Mouse (Mus musculus) small intestine, adult 2 months (tissue): ENCODE measurements at regions not wholly inside any gene's neighbourhood (a gene's known extent, or its start where the extent isn't known, plus 50 kb on each side); places are given as distances from the start of the nearest gene placed in this dataset.

Experiments used
- H3K27ac ChIP-seq: fragments of 200-500 bp; 2 replicates; pipeline ENCODE4 v1.5.1; 2012; ENCODE audit warnings: low read depth, low read length, control low read depth, inconsistent platforms; ENCODE audit not compliant: insufficient read depth
- H3K27me3 ChIP-seq: fragments of 200-500 bp; 2 replicates; pipeline ENCODE4 v1.6.1; 2012; ENCODE audit warnings: mild to moderate bottlenecking, moderate library complexity, low read length, inconsistent platforms; ENCODE audit not compliant: control insufficient read depth, insufficient read depth
- H3K36me3 ChIP-seq: fragments of 200-500 bp; 2 replicates; pipeline ENCODE4 v1.6.1; 2012; ENCODE audit warnings: mild to moderate bottlenecking, low read length, control low read depth, inconsistent platforms; ENCODE audit not compliant: control insufficient read depth, insufficient read depth
- H3K4me1 ChIP-seq: fragments of 200-500 bp; 2 replicates; pipeline ENCODE4 v1.6.1; 2012; ENCODE audit warnings: low read length, inconsistent platforms, mixed read lengths; ENCODE audit not compliant: control insufficient read depth, insufficient read depth, insufficient read length
- H3K4me3 ChIP-seq: fragments of 200-500 bp; 2 replicates; pipeline ENCODE4 v1.5.1; 2012; ENCODE audit warnings: low read depth, mild to moderate bottlenecking, control low read depth, inconsistent platforms, low read length, moderate library complexity
- CTCF ChIP-seq: fragments of 200-500 bp; IDR thresholded peaks from 2 replicates; pipeline ENCODE4 v1.5.1; 2012; ENCODE audit warnings: low read depth, mild to moderate bottlenecking, control low read depth, inconsistent platforms, low read length, moderate library complexity, mixed read lengths; ENCODE audit not compliant: insufficient replicate concordance, insufficient read length; ENCODE audit errors: extremely low read depth
- POLR2A ChIP-seq: fragments of 200-500 bp; IDR thresholded peaks from 2 replicates; pipeline ENCODE4 v1.6.1; 2012; ENCODE audit warnings: low read depth, mild to moderate bottlenecking, control low read depth, inconsistent platforms, low read length, moderate library complexity
- WGBS: fragments of 180-500 bp; shearing (Covaris S2); methylation state at CpG from one replicate; pipeline ENCODE4 v1.1.7; 2018; 5-methylcytosine and 5-hydroxymethylcytosine counted together

DNA sequence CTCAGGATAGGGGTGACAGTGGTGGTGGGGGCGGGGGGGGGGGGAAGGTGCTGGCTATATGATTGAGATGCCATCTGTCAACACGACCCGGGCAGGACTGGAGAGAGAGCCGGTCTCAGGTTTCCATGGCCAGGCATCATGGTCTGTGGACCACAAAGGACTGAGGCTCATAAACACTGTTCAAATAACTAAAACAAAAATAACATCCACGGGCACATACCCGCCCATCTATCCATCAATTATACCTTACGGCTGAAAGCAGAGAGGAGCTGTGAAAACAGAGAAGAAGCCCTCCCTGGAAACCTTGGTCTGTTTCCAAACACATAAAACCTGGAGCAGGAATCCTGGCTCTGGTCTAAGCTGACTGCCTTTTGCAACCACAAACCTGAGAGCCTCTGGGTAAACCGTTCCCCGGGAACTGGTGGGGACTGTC is 183.2 kb downstream of the Gm19410 start:
- no peak overlapping the region for H3K27ac ChIP-seq
- H3K36me3 ChIP-seq, result no peaks in the 10 kb centered on the region
- no peaks in the 10 kb centered on the region for H3K27me3 ChIP-seq
- WGBS, result 58% methylated on average over 9 of the region's 9 CpGs
- TF ChIP-seq POLR2A (no peak), CTCF (no peak)
- H3K4me3 ChIP-seq, result no peak overlapping the region
- H3K4me1 ChIP-seq, result no peaks in the 10 kb centered on the region

DNA sequence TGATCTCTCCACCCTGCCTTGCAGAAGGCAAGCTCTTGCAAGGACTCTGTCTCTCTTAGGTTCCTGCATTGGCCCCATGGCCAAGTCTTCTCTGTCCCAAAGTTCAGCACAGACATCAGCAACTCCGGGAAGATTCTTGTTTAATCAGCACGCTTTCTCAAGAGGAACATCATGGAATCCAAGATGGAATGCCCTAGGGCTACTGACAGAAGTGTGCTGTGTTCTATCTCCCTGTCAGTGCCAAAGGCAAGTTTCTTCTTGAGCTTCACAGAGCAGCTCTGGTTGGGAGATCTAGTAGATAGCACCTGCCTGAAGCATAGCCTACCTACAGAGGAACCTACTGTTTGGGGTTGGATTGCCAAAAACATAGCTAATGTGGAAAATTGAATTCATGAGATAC is 189.9 kb downstream of the Gm19410 start:
- Histone ChIP-seq H3K4me3 (no peak overlapping the region), H3K27me3 (no peaks in the 10 kb centered on the region), H3K4me1 (no peaks in the 10 kb centered on the region), H3K36me3 (no peaks in the 10 kb centered on the region), H3K27ac (no peak overlapping the region)
- WGBS, result 95% methylated on average over 2 of the region's 2 CpGs
- no peak for TF ChIP-seq POLR2A

DNA sequence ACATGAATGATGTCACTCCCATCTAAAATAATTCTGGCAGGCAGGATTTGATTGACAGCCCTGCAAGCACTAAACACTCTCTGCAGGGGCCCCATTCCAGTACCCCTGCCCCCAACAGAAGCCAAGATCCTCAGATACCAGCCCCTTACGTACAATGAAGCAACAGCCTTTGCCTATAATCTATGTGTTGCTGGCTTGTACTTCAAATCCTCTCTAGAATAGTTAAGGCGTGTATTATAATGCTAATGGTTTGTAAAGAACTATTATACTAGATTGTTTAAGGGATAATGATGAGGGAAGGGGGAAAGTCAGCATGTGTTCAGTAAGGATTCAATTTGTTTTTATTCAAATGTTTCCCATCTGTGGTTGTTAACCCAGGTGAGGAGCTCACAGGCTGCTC is 190.7 kb downstream of the Gm19410 start:
- WGBS, result 92% methylated on average over 2 of the region's 2 CpGs
- H3K4me3 ChIP-seq, result no peak overlapping the region
- no peaks in the 10 kb centered on the region for H3K4me1 ChIP-seq
- H3K27me3 ChIP-seq, result no peaks in the 10 kb centered on the region
- no peak overlapping the region for H3K27ac ChIP-seq
- no peaks in the 10 kb centered on the region for H3K36me3 ChIP-seq
- TF ChIP-seq POLR2A, result no peak
- TF ChIP-seq CTCF, result no peak

DNA sequence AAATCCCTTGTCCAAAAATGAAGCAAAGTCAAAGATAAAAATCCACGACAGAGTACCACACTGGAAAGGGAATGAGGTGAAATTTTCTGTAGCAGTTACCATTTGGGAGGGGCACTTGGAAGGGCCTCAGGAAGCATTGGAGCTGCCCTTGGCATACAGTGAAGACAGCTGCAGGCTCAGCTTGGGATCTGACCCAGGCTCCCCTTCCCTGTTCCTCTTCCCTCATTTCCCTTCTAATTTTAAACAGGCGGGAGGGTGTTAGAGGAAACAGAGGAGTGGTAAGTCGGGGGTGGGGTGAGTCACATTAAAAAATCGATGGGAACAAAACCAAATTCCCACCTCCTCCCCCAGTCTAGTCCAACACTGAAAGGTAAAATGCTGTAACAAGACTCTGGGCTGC is 193.6 kb downstream of the Gm19410 start:
- H3K4me1 ChIP-seq, result no peaks in the 10 kb centered on the region
- H3K27me3 ChIP-seq, result no peaks in the 10 kb centered on the region
- 74% methylated on average over 4 of the region's 4 CpGs for WGBS

DNA sequence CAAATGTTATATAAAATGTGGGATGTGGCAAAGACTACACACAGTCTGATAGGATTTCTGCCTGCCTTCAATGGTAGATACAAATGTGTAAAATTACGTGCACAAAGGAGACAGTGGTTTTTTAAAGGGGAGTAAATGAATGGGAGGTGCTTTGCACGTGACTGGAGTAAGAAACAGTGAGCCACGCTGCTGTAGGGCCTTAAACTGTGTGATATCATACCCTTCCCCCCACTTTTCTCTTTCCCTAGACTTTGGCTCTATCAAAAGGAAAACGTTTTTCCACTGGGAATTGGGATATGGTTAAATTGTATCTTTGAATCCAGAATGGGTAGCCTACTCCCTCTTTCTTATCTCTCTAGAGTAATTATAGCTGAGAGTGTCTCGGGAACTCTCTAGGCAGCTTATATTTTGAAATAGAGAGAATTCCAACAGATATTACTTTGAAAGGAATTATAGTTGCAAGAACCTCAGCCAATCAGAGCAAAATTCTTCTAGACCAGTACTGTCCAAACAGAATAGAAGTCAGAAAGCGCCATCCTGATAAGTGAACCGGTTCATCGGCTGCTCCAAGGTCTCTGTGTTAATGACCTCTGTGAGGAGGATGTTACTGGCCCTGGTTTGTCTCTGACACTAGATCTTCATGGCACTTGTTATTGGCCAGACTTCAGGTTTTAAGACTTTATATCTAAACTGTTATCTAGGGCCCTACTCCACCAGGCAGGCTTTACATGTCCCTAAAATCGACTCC is 195.5 kb downstream of the Gm19410 start:
- 43% methylated on average over 9 of the region's 9 CpGs for WGBS
- Histone ChIP-seq H3K27ac (no peak overlapping the region), H3K4me1 (no peaks in the 10 kb centered on the region), H3K27me3 (no peaks in the 10 kb centered on the region), H3K36me3 (no peaks in the 10 kb centered on the region), H3K4me3 (no peak overlapping the region)
- TF ChIP-seq CTCF, result no peak
- TF ChIP-seq POLR2A, result no peak

More for the DNA sequence above, 193.6 kb downstream of the Gm19410 start:
- TF ChIP-seq POLR2A (no peak), CTCF (no peak)
- no peaks in the 10 kb centered on the region for H3K36me3 ChIP-seq
- no peak overlapping the region for H3K4me3 ChIP-seq
- no peak overlapping the region for H3K27ac ChIP-seq

DNA sequence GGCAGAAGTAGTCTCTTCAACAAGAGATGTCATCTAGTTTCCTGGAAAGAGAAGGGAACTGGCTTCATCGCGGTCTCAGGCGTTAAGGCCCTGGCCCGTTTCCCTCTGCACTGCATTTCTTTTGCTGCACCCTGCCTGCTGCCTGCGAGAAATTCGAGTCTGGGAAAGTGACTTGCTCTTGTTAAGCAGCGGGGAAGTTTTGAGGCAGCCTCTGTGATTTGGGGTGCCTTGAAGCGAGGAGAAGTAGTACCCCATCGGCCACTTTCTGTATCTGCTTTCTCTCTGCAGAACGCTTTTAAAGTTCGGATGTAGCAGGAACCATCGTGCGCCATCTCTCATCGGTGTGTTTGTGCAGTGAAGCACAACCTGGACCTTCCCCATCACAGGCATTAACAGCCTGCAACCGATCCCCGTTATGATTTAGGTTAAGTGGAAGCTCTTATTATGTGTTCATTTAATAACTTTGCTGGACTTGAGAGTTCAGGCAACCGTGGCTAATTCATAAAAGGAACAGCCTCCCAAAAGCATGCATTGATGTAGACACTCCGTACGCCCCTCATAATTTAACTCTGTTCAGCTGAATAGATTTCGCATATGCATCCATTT is 196.1 kb downstream of the Gm19410 start:
- Histone ChIP-seq H3K27me3 (no peaks in the 10 kb centered on the region), H3K4me3 (no peak overlapping the region), H3K27ac (no peak overlapping the region), H3K4me1 (no peaks in the 10 kb centered on the region), H3K36me3 (no peaks in the 10 kb centered on the region)
- 81% methylated on average over 20 of the region's 20 CpGs for WGBS
- TF ChIP-seq CTCF (no peak), POLR2A (no peak)

DNA sequence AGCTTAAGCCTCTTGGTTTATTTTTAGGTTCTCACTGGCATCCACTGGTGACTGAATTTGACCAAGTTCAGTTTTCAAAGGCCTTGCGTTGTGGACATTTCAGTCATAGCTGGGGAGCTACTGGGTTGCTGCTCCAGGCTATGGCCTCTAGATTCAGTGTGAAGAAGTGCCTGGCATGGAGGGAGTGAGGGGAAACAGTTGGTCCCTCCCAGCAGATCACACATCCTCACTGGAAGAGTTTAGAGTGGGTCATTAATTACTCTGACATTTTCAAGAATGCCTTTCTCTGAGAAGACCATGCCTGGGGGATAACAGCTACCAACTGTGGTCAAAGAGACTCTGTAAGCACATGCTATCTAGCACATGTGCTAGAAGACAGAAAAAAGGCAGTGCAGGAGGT is 199.3 kb downstream of the Gm19410 start:
- no peak overlapping the region for H3K4me3 ChIP-seq
- no peaks in the 10 kb centered on the region for H3K27me3 ChIP-seq
- TF ChIP-seq POLR2A (no peak), CTCF (no peak)
- H3K4me1 ChIP-seq, result no peaks in the 10 kb centered on the region
- no peaks in the 10 kb centered on the region for H3K36me3 ChIP-seq
- WGBS, result 86% methylated on average over 1 of the region's 1 CpGs
- H3K27ac ChIP-seq, result no peak overlapping the region

DNA sequence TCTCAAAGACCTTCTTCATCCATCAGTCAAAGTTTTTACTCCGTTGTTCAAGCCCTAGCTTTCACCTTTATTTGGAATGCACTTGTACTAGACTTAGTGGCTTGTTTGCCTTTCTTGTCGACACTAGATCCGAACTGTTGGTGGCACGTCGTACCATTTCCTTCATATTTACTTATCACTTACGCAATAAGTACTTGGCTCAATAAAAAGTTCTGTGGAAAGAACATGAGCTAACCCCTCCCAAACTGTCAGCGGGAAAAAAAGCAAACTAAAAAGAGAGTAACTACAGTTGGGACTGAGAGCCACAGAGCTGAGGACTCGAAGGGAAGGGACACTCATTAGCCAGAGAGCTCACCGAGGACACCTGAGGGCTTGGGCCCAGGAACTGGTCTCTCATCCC is 202.8 kb downstream of the Gm19410 start:
- H3K27ac ChIP-seq, result no peak overlapping the region
- no peaks in the 10 kb centered on the region for H3K27me3 ChIP-seq
- no peaks in the 10 kb centered on the region; the same call in 1 of the 2 replicates for H3K4me1 ChIP-seq
- no peak overlapping the region for H3K4me3 ChIP-seq
- 29% methylated on average over 9 of the region's 9 CpGs for WGBS
- TF ChIP-seq CTCF (no peak), POLR2A (no peak)
- H3K36me3 ChIP-seq, result no peaks in the 10 kb centered on the region
